Mouse (Mus musculus) ZHBTc4 (cell line): ENCODE measurements around the gene Sh2d4b.

Experiments
- DNase-seq: peaks from one replicate; pipeline ENCODE4 v3.0.0-alpha.2; 2011; ENCODE audit warnings: low read depth, low spot score

The Sh2d4b gene

DNA sequence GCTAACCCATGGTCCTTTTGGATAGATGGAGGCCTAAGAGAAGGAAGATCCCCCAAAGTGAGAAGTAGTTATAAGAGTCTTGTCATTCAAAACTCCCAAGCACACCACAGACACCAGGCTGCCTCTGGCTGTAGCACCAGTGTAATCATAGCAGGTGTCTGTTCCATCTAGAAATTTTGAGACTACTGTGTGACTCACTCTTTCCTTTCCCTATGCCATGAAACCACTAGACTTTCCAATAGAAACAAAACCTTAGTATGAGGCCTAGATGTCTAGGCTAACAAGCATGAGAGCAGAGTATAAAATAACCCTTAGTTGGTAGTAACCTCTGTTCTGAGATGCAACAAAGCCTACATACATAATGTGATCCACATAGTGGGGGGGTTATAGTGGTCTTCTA, 55.7 kb downstream of the Sh2d4b start:
- DNase-seq = no peak

DNA sequence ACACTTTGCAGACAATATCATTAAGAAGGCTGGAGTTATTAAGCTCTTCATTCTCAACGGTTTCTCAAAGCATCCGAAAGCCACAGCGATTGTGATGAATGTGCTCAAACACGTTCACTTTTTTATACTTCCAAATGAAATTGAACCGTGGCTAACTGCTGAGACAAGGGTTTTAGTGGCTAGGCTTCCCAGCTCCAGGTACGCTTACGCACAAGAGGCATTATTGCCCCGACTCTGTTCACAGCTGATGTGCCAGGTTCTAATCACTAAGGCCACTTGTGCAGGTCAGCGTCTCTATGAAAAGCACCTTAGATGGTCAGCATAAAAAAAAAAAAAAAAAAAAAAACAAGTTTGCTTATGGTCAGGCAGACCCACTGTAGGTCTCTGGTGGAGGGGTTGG, 62.6 kb downstream of the Sh2d4b start:
- DNase-seq = no peak

DNA sequence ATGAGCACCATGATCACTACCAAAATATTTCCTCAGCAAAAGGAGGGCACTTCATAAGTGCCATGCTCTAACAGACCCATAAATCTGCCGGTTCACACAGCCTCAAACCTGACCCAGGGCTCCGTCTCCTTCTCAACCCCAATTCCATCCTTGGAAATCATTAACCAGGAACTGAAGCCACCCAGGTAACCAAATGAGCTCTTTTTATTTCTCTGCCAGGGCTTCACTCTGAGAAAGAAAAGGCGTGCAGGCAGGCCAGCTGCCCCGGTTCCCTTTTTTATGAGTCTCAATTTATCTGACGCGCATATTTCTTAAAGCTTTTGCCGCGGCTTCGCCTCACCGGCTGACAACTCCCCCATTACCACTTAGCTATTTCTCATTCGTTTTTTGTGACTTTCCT, 63.0 kb downstream of the Sh2d4b start:
- no peak for DNase-seq

GRCm38 (mm10) chr14:40818051-40818450, 75.0 kb downstream of the Sh2d4b start:
- DNase-seq = no peak

GRCm38 (mm10) chr14:40816715-40817114, 76.4 kb downstream of the Sh2d4b start:
- no peak for DNase-seq

GRCm38 (mm10) chr14:40791606-40792005, 101.5 kb downstream of the Sh2d4b start:
- DNase-seq = peak; percentile 79

DNA sequence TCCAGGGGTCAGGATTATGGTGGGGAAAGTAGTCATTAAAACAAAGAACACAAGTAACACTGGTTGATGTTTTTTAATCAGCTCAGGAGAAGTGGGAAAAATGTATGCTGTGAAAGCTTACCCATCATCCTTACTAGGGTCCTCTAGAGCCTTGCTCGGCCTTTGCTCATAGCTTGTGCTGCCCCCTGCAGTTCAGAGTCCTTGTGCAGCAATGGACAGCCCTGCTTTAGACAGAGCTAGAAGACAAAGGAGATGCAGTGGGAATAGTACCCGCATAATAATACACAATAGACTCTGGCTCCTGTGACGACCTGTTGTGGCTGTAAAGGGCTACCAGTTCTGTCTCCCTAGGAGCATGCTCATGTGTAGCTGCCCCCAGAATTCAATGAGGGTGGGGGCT, 104.0 kb downstream of the Sh2d4b start:
- peak; percentile 86 for DNase-seq

DNA sequence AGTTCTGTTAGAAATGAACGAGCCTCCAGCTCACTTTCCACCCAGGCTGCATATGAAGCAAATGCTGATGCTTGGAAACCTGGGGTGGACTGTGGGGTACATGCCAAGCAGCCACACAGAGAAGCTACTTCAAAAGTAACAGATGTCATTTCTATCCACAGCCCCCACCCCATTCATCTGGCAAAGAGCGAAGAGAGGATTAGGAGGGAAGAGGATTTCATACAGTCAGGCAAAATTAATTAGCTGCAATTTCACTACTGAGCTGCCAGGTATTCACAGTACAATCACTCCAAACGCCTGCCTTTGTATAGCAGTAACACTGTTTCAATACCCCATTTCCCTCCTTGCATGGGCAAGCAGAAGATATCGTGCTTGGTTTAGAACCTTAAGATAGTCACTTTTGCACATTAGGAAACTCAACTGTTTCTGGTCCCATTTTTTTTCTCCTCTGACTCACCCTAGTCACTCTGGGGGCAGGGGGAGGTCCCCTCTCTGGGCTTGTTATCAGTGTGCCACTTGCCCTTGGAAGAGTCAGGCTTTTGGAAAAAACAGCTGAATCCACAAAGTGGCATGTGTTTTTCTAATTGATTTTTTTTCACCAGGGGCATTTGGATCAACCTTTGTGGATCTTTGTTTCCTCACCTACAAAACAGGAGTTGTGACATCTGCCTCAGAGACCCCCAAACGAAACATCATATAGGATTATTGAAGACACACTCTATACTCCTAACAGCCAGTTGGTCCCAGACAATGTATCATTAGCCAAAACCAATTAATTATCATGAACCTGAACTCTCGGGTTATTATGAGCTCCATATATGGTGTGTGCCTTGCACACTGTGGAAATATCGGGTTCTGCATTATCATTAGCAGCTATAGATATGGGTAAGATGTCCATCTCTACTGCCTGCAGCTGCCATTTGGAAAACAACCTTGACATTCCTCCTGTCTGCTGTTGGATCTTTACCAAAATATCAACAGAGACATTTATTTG, 123.7 kb downstream of the Sh2d4b start:
- no peak for DNase-seq
